Mouse (Mus musculus) 3134 (cell line): ENCODE data around the gene Txnl4b.

Experiments
- DNase-seq: peaks from one replicate; pipeline ENCODE4 v3.0.0-alpha.2; 2011; ENCODE audit warnings: low spot score; ENCODE audit not compliant: insufficient read length; ENCODE audit errors: extremely low read depth

Txnl4b gene

DNA sequence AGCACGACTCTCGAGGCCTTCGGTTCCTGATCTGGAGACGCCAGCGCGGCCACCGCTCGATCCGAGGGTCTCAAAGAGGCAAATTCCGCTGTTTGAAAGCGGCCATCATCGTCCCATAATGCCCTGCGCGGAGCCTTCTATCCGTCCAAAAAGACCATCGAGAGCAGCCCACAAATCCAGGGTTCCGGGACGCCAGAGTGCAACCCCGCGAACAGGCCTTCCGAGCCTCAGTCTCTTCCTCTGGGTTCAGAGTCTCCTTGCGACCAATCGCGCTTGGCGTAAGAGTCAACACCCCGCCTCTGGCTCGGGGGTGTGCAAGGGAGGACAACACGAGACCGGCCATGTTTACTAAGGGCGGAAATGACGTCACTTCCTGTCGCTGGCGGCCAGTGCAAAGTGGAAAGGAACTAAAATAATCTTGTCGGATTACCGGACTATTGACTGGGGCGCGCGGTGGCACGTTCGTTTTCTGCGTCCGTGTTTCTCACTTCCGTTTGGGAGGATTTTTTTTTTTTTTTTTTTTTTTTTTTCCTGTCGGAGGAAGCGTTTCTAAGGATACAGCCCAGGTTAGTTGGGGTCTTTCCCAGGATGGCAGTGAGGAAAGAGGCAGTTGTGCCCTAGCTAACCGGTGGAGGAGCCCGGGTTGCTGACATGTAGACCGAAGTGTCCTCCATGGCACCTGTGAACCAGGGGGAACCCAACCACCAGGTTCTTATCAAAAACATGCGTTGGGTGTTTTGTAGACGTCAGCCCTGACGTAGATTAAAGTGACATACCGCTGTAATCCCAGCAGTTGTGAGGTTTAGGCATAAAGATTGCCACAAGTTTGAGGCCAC, at the start of gene Txnl4b, which contains the start of gene Dhx38:
Gene Txnl4b, plus strand, starts transcription at position 395 of the 836 bp plus-strand sequence.
Gene Dhx38, minus strand, starts transcription at position 364 of the 836 bp plus-strand sequence.
- peak; percentile 93 for DNase-seq

DNA sequence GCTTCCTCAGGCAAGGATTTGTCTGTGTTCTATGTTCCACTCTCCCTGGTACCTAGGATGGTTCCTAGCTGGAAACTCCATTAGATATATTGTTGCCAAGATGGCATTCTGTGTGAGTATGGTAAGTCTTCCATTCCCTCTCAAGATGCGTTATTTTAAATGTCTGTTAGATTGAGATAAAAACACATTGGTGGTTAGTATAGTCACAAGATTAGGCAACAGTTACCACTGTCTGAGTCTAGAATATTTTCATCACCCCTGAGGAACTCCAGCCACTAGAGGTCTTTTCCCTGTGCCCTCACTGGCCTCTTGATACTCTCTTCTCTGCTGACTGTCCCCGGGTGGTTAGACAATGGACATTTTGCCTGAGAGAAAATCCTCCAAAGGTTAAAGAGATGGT, 41.7 kb upstream of the Txnl4b start:
- no peak for DNase-seq

DNA sequence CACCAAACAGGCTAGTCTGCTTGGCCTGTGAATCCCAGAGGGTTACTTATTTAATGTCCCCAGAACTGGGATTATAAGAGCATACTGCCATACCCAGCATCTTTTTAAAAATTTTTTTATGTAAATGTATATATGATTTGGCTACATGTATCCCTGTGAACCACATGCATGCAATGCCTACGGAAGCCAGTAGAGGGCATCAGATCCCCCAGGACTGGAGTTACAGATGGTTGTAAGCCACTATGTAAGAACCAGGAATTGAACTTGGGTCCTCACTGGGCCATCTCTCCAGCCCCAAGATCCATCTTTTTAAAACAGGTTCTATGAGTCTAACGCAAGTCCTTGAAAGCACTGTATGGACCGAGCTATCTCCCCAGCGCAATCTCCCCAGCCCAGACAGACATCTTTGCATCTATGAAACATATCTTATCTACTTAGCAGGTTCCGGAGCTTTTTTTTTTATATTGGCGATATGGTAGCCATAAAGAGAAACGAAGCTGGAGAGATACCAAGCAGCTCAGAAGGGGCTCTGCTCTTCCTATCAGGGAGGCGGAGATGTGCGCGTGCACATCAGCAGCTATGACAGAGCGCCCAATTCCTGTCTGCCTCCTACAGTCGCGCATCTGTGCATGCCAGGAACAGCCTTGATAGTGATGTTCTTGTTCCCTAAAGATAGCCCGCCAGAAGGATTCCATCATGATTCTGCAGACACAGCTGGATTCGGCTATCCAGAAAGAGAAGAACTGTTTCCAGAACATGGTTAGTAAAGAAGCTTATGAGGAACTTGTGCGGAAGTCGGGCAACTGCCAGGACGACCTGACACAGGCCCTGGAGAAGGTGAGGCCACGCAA, 30.3 kb upstream of the Txnl4b start:
- DNase-seq: no peak

DNA sequence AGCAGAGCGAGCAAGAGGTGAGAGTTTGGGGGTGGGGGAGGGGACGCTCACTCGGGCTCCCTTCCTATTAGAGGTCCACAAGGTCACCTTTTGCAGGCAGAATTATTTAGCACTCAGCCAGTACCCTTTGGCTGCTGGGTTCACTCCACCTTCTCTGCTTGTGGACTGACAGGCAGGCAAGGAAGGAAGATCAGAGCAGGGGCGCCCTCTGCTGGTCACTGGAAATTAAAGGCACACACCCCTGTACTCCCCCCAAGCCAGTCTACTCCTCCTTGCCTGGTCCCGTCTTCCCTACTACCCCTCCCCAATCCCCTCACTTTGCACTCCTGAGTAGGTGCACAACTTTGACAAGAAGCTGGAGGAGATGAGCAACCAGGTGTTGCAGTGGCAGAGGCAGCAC, 29.0 kb upstream of the Txnl4b start:
- no peak for DNase-seq

DNA sequence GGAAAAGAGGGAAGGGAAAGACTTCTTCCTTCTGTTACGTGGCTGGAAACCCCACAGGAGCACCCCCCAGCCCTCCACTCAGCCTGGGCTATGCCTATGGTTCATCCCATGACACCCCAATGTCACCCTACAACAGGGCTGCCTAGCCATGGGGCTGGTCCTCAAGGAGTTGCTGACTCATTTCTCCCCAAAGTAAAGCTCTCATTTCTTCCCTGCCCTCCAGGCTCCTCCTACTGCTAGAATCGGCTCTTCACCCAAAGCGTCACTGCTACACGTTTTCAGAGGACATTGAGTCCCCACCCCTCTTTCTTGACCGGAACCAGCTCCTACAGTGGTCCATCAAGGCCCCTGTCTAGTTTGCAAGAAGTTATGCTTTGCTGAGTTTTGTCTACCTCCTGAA, 23.5 kb upstream of the Txnl4b start:
- no peak for DNase-seq

DNA sequence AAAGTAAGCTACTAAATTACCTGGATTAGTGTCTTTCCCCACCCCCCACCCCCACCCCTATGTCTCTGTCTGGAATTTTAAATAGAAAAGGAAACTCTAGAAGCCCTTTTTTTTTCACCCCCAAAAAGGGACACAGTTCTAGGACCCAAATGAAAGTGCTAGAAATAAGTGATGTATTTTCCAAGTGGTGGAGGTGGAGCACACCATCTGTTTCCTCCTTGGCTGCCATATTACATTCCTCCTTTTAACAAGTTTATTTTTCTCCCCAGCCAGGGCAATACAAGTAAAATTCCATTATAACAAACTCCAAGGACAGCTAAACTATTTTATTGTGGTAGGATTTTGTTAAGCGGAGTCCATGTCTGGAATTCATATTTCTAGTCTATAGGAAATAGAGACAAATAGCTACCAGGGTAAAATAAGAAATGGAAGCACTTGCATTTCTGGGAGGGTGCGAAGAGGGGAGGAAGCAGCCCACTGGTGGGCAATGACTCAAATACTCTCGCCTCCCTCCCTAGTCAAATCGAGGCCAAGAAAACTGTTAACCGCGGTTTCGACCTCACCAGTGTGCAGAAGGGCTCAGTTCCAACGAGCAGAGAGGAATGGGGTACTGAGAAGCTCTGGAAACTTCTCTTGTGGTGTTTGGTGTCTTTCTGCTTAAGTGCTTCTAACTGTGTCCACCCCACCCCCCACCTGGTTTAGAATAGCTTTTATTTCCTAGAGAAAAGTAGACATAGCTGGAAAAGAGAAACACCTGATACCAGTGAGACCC, 22.8 kb upstream of the Txnl4b start:
- DNase-seq: no peak

DNA sequence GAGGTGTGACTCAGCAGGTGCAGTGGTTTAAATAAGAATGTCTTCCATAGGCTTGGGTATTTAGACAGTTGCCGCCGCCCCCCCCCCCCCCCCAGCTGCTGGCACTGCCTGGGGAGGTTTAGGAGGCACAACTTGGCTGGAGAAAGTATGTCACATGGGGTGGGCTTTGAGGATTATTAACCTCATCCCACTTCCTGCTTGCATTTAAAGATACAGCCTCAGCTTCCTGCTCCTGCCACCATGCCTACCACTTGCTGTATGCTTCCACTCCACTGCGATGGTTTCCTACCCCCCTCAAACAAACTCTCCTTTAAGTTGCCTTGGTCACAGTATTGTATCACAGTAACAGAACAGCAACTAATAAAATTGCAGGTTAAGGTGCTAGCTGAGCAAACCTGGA, 21.6 kb upstream of the Txnl4b start:
- DNase-seq: no peak

DNA sequence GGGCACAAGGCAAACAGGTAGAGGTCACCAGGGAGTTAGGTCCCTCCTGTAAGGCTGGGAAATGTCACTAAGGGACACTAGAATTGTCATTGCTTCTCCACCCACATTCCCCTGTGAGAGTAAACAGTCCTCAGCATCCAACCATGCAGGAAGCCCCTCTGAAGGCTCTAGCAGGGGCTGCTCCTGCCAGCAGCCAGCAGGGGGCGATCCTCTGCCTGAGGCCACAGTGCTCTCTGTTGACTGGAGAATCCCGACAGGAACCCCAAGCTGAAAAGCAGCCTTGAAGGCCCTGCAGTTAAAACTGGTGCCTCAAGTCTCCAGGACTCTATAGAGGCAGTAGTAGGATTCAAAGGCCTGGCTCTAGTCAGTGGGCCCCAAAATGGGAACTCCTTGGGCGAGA, 14.0 kb upstream of the Txnl4b start:
- no peak for DNase-seq

DNA sequence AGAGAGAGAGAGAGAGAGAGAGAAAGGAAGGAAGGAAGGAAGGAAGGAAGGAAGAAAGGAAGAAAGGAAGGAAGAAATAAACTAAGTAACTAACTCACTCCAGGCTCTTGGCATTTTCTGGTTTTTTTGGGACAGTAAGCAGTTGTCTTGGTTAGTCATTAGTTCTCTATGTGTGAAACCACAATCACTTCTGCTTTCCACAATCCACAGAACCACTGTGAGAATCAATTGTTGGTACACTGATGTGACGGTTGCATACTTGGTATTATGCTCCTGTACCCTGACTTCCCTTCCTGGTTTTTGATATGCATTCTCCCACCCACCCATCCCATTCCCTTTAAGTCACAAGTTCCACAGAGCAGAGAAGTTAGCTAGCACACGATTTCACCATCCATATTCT, 1.8 kb upstream of the Txnl4b start:
- DNase-seq: no peak

DNA sequence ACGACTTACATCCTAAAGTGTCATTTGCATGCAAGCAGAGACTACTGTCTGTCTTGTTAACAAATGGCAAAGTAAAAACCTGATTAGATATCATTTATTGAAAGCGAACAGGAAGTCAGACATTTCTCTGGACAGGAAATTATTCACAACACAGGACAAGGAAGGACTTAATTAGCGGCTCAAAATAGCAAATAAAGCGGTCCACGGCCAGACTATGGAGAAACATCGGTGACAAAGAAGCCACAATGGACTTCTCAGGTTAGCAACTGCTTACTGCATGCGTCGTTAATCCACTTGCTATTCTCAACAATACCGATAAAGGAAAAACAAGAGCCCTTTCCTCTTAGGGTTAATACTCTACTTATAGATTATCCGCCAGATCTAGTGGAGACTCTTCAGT, 926 bp upstream of the Txnl4b start:
- DNase-seq: no peak

DNA sequence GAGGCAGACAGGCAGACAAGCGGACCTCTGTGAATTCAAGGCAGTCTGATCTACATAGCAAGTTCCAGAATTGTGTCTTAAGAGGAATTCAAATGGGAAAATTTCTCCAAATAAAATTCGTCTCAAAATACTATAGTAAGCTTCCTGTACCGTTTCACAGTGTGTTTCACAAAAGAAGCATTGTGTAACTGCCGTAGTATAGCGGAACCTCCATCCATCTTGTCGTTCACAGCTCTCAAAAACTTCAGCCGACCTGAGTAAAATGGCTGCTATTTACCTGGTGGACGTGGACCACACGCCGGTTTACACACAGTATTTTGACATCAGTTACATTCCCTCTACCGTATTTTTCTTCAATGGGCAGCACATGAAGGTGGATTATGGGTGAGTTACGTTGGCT, 5.4 kb downstream of the Txnl4b start:
- DNase-seq: no peak

DNA sequence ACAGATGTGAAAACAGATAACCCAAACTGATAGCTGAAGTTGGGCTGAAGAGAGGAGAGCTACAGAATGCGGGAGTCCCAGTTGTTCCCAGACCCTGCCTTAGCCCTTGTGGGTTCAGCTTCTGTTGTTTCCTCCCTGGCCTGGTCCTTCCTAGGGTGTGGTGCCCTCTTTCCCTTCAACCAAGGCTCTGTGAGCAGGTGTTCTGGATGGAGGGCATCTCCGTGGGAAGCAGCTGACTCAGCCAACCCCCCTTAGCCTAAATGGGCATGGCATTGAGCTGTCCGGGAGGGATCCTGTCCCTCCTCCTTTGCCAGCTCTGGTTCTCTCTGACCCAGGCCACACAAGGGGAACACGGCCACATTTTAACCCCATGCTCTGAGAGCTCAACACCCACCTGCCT, 10.6 kb downstream of the Txnl4b start:
- no peak for DNase-seq

DNA sequence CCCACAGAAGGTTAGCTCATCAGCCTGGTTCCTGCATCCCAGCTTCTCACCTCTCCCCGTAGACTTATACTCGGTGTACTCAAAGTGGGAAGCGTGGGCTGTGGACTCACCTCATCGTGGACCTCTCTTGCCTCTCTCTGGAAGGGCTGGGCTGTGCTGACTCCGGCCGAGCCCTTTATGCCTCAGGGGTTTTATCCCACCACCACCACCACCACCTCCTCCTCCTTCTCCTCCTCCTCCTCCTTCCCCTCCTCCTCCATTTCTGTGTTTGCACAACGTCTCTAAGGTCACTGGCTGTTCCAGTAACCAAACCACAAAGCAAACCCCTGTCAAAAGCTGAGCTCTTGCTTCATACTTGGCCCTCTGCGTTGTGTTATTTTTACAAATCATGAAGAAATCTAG, 13.2 kb downstream of the Txnl4b start, which contains the start of gene Hp:
Gene Hp, minus strand, starts transcription at position 273 of the 402 bp plus-strand sequence.
- DNase-seq: no peak

DNA sequence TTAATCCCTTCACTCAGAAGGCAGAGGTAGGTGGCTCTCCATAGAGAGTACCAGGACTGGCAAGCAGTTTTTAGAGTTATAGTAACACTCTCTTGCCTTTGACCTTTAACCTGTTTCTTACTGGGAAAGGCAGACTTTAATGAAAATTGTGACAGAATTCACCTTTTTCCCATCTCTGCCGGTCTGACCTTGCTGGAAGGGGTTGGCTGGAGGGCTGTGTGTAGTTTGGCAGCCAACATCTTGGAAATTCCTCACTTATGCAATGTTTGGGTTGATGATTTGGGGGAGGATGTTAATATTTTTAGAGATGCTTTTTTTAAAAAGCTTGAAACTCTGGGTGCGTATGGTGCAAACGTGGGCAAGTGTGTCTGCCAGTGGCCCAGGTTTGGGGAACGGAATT, 18.6 kb downstream of the Txnl4b start:
- DNase-seq: no peak

DNA sequence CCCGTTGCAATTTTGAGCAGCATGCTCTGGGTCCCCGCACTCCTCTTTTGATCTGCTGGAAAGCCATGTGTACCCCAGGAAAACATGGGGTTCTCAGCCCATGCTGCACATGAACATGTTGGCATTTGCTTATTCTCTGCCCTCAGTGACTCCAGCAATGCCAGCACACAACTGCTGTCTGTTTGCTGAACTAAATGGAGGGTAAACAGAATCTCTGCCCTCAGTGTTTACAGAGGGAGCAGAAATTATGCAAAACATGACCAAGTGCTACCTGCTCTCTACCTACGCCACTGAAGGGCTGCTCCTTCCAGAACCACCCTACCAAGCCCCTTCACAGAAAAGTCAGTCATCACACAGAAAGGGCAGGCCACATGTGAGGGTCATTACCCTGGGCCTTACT, 19.1 kb downstream of the Txnl4b start:
- no peak for DNase-seq

DNA sequence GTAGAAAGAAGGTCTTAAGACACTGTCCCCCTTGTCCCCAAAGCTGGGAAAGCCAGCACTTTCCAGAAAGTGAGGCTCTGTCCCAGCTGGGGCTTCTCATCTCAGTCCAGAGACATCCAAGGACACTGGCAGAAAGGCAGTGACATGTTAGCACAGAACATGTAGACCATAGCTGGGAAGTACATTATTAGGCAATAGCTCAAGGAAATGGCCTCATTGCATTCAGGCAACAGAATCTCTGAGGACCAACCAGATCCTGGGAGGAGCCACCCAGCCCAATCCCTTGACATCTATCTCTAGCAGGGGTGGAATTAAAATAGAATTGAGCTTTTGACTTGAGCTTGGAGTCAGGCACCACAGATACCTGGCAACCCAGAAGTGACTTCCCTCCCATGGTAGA, 20.0 kb downstream of the Txnl4b start:
- DNase-seq: no peak

DNA sequence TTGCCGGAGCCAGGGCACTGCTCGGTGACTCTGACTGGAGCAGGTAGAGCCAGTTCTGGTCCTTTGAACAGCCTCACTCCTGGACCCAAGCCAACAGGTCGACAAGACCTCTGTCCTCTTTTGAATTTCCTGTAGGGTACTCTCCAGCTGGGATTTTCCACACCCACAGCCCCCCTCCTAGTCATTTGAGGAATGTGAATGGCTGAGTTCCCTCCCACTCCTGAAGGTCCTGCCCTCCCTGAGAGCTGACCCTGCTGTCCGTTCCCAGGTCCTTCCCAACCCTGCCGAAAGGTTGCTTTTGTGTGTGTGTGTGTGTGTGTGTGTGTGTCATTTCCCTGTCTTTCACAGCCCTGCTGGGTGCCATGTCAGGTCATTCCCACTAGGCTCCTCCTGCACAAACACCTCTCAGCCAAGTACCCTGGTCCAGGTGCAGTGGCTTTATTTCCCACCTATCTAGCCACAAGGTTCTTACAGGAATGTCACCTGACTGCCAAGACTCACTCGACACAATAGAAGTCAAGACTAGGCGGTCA, 21.3 kb downstream of the Txnl4b start:
- no peak for DNase-seq

DNA sequence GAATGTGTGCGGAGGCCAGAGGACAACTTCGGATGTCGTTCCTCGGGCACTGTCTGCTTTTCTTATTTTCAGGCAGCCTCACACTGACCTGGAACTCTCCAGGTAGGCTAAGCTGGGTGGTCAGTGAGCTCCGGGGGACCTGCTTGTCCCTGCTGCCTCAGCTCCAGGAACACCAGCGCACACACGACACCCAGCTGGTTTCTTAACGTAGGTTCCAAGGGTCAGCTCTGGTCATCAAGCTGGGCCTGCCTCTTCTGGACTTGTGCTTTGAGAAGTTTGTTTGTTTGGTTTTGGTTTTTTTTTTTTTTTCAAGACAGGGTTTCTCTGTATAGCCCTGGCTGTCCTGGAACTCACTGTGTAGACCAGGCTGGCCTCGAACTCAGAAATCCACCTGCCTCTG, 25.2 kb downstream of the Txnl4b start:
- DNase-seq: no peak

DNA sequence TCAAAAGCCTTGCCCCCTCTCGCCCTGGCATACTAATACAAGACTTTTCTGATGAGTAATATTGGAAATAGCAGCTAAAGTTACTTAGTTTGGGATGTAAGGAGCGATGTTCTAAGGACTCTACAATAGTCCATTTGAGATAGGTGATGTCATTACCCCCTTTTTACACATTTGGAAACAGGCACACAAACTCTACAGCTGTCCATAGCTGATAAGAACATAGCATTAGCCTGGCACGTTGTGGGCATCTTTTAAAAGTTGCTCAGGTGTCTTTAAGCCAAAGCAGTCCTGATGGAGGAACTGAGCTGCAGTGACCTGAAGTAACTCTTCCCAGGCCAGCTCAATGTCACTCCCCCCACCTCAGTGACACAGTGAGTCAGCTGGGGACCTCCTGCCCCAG, 25.7 kb downstream of the Txnl4b start:
- DNase-seq: no peak

DNA sequence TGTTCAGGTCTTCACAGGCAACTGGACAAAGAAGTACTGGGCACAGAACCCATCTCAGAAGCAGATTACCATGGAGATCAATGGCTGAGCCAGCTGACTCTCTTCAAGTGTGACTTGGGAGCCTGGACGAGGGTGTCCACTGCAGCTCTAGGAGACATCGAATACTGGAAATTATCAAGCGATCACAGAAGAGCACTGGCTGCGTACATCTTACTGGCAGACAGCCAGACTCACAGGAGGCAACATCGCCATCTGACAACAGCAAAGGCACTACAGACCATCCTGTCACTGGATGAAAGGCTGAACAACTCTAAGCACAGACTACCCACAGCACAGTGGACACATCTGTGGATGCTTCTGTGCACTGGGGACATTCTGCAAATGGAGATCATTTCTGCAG, 26.5 kb downstream of the Txnl4b start:
- no peak for DNase-seq
